Mouse (Mus musculus): Measurements from ENCODE around the gene Cnn1.

DNA sequence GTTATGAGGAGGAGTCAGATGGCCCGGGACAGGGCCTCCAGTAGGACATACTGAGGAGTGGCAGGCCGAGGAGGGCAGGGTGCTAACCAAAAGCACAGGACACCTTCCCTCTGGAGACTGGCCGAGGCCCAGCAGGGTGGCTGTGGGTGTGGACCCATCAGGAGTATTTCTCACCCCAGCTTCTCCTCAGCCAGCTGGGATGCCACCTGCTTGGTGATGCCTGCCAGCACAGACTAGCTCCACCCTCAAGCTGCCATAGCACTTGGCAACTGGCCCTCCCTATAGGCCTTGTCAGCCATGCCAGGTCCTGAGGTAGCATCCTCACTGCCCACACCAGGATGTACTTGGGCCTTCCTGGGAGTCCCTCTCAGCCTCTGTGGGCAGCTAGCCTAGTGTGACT, 34.7 kb upstream of the Cnn1 start:
- TF ChIP-seq CTCF (IDR thresholded peaks at IDR 0.05; ENCODE audit: borderline replicate concordance, extremely low read depth, insufficient read depth, insufficient read length) (no peak), POLR2A (IDR thresholded peaks at IDR 0.05; ENCODE audit: borderline replicate concordance, extremely low read depth, insufficient read depth, insufficient read length, poor library complexity, severe bottlenecking) (no peak)
